13 mouse cellular contexts compared by ENCODE assay signal in the genomic region with DNA sequence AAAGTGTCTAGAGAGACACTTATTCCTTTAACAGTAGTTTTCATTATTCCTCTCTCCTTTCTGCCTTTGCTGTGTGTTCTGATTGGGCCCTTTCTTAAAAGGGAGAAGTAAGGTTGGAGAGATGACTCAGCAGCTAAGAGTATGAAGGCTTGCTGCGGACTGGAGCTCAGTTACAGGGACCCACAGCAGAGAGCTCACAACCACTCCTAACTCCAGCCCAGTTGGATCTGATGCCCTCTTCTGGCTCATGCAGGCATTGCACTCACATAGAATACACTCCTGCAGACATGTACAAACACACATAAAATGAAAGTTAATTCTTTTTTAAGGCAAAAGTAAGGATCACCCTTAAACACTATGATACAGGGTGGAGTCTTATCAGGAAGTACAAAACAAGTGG.
DNase-seq lines count a peak whose midpoint lies in the region; ATAC-seq and TF ChIP-seq lines count a peak whose summit lies in the region.
"Had no signal": no experiment of that assay in that cellular context is flagged by ENCODE, and none has a peak within 500 bp of the region (broad histone marks: within the 10 kb centered on the region; RNA-seq: fewer than 3 reads in every experiment).

No protein-coding gene starts in this region.

- H3K4me1 ChIP-seq in heart, adult 2 months (ENCODE audit: control insufficient read depth, insufficient read depth, low read length) = no peaks in the 10 kb centered on the region
- H3K4me1 ChIP-seq in liver, postnatal 0 days (ENCODE audit: insufficient read depth) = no peaks in the 10 kb centered on the region
- H3K4me1 ChIP-seq in liver, embryonic 12.5 days = no peaks in the 10 kb centered on the region
- no peaks in the 10 kb centered on the region for H3K4me1 ChIP-seq in ES-E14 (ENCODE audit: control insufficient read depth in 2 of 2, insufficient read depth in 2 of 2, low read length in 2 of 2, poor library complexity in 1 of 2)
- no peaks in the 10 kb centered on the region for H3K4me1 ChIP-seq in heart, embryonic 12.5 days (replicated peaks)
- H3K4me1 ChIP-seq: midbrain, embryonic 12.5 days had no signal

- no peak for TF ChIP-seq EP300 in heart, adult 2 months (IDR thresholded peaks at IDR 0.05; ENCODE audit: insufficient read depth, low read depth, low read length)
- TF ChIP-seq EP300 in liver, postnatal 0 days (IDR thresholded peaks at IDR 0.05; ENCODE audit: low read depth) = no peak

- no peaks in the 10 kb centered on the region for H3K9me3 ChIP-seq in liver, postnatal 0 days (ENCODE audit: low read length)
- no peaks in the 10 kb centered on the region for H3K9me3 ChIP-seq in liver, embryonic 12.5 days (replicated peaks)
- no peaks in the 10 kb centered on the region for H3K9me3 ChIP-seq in ES-E14 (ENCODE audit: control insufficient read depth, insufficient read depth, low read depth, low read length)
- no peaks in the 10 kb centered on the region for H3K9me3 ChIP-seq in heart, embryonic 12.5 days (replicated peaks)
- H3K9me3 ChIP-seq: heart, embryonic 13.5 days; midbrain, embryonic 12.5 days had no signal

- H3K27me3 ChIP-seq in heart, adult 2 months (ENCODE audit: control insufficient read depth, insufficient read depth, low read length) = no peaks in the 10 kb centered on the region
- H3K27me3 ChIP-seq in liver, postnatal 0 days (ENCODE audit: insufficient read depth, low read length) = no peaks in the 10 kb centered on the region
- H3K27me3 ChIP-seq in liver, embryonic 12.5 days (replicated peaks) = no peaks in the 10 kb centered on the region
- no peaks in the 10 kb centered on the region for H3K27me3 ChIP-seq in heart, embryonic 12.5 days (replicated peaks)
- H3K27me3 ChIP-seq: heart, embryonic 13.5 days; midbrain, embryonic 12.5 days had no signal

- TF ChIP-seq CTCF in heart, adult 2 months (IDR thresholded peaks at IDR 0.05) = peak; percentile 49
- TF ChIP-seq CTCF in liver, postnatal 0 days (IDR thresholded peaks at IDR 0.05; ENCODE audit: low read depth) = peak; percentile 41; the same call in 1 of the 2 replicates

- peaks cover 22% of the 10 kb centered on the region for H3K36me3 ChIP-seq in heart, adult 2 months (ENCODE audit: control insufficient read depth, insufficient read depth, low read length)
- H3K36me3 ChIP-seq in liver, postnatal 0 days (replicated peaks; ENCODE audit: insufficient read depth, low read length) = peaks cover 62% of the 10 kb centered on the region
- peaks cover 84% of the 10 kb centered on the region for H3K36me3 ChIP-seq in liver, embryonic 12.5 days
- peaks cover 10% of the 10 kb centered on the region for H3K36me3 ChIP-seq in ES-E14 (ENCODE audit: control insufficient read depth, insufficient read depth, low read length, poor library complexity, severe bottlenecking)
- peaks cover 91% of the 10 kb centered on the region for H3K36me3 ChIP-seq in heart, embryonic 12.5 days

- no peak for DNase-seq in heart, adult 2 months
- no peak for DNase-seq in heart, postnatal 4 days
- no peak for DNase-seq in liver, postnatal 0 days
- peak; percentile 31 for DNase-seq in ES-E14 (ENCODE audit: low read depth, low spot score)
- no peak for DNase-seq in urinary bladder, postnatal 10 days (ENCODE audit: low spot score)
- DNase-seq: kidney, postnatal 25 days; lung, adult 18-20 months had no signal

- no peak for ATAC-seq in liver, postnatal 0 days
- ATAC-seq in liver, embryonic 12.5 days = no peak
- ATAC-seq in granulocyte monocyte progenitor cell, adult 5-6 weeks (replicated peaks; ENCODE audit: poor library complexity, severe bottlenecking) = peak; percentile 34; the same call in 1 of the 2 replicates
- no peak for ATAC-seq in heart, embryonic 12.5 days (ENCODE audit: insufficient number of reproducible peaks, low FRiP score)

- no peak overlapping the region for H3K4me3 ChIP-seq in heart, adult 2 months
- no peak overlapping the region for H3K4me3 ChIP-seq in liver, postnatal 0 days (ENCODE audit: low read depth, low read length)
- no peak overlapping the region for H3K4me3 ChIP-seq in liver, embryonic 12.5 days
- H3K4me3 ChIP-seq in ES-E14 (ENCODE audit: insufficient read depth in 1 of 2, low read depth in 1 of 2, low read length in 2 of 2, poor library complexity in 1 of 2, severe bottlenecking in 1 of 2) = no peak overlapping the region
- H3K4me3 ChIP-seq in heart, embryonic 12.5 days = no peak overlapping the region
- H3K4me3 ChIP-seq: erythroblast, embryonic 14.5 days; heart, embryonic 13.5 days; midbrain, embryonic 12.5 days had no signal

- no peak for TF ChIP-seq POLR2A in heart, adult 2 months (IDR thresholded peaks at IDR 0.05; ENCODE audit: insufficient read depth, low read depth, low read length)

- in situ Hi-C loops in ES-E14 (cut with MboI; ENCODE audit: low sequenced_read_pairs in 2 of 2, unreplicated experiment in 2 of 2) = no loop called here

- no peak overlapping the region for H3K27ac ChIP-seq in heart, adult 2 months
- no peak overlapping the region for H3K27ac ChIP-seq in liver, postnatal 0 days (ENCODE audit: low read depth)
- H3K27ac ChIP-seq in liver, embryonic 12.5 days = no peak overlapping the region
- H3K27ac ChIP-seq in ES-E14 (ENCODE audit: insufficient read depth, low read depth, low read length, poor library complexity, severe bottlenecking) = no peak overlapping the region
- H3K27ac ChIP-seq in heart, embryonic 12.5 days (ENCODE audit: poor library complexity, severe bottlenecking) = no peak overlapping the region
- H3K27ac ChIP-seq: heart, embryonic 13.5 days; midbrain, embryonic 12.5 days had no signal

- intact Hi-C loops in heart, adult 2 months (cut with DNase I) = no loop called here

- 100% methylated on average over 1 of the region's 1 CpGs for WGBS in heart, adult 2 months
- 95% methylated on average over 1 of the region's 1 CpGs for WGBS in liver, postnatal 0 days (ENCODE audit: insufficient replicate concordance)
- 96% methylated on average over 1 of the region's 1 CpGs for WGBS in liver, embryonic 12.5 days (ENCODE audit: insufficient replicate concordance)
- 90% methylated on average over 1 of the region's 1 CpGs for WGBS in heart, embryonic 12.5 days

- no peaks in the 10 kb centered on the region for H3K79me2 ChIP-seq in heart, adult 2 months (replicated peaks; ENCODE audit: control insufficient read depth, insufficient read depth, low read length)

- H3K4me2 ChIP-seq in liver, postnatal 0 days (ENCODE audit: low read depth, low read length) = no peak overlapping the region
- no peak overlapping the region for H3K4me2 ChIP-seq in liver, embryonic 12.5 days
- no peak overlapping the region for H3K4me2 ChIP-seq in heart, embryonic 12.5 days
- H3K4me2 ChIP-seq: heart, embryonic 13.5 days; midbrain, embryonic 12.5 days had no signal

- H3K9ac ChIP-seq in heart, adult 2 months (ENCODE audit: low read depth, low read length) = no peak overlapping the region
- no peak overlapping the region for H3K9ac ChIP-seq in liver, postnatal 0 days (replicated peaks)
- H3K9ac ChIP-seq in liver, embryonic 12.5 days = no peak overlapping the region
- H3K9ac ChIP-seq in ES-E14 (ENCODE audit: insufficient read depth, low read depth, low read length, poor library complexity, severe bottlenecking) = no peak overlapping the region
- no peak overlapping the region for H3K9ac ChIP-seq in heart, embryonic 12.5 days
- H3K9ac ChIP-seq: heart, embryonic 13.5 days; midbrain, embryonic 12.5 days had no signal

TF ChIP-seq in ES-E14, 5 proteins besides CTCF, POLR2A, EP300 and RAD21:
- 0 out of 2 replicates have a peak, but pooled peaks have one; percentile 31 for TF ChIP-seq MAFK (IDR thresholded peaks at IDR 0.05; ENCODE audit: insufficient read depth, low read depth, low read length)
- TF ChIP-seq CHD2 (IDR thresholded peaks at IDR 0.05; ENCODE audit: low read depth, low read length) = no peak
- TF ChIP-seq ZC3H11A (IDR thresholded peaks at IDR 0.05; ENCODE audit: borderline replicate concordance, low read depth, low read length) = peak; percentile 28; the same call in 1 of the 2 replicates
- no peak for TF ChIP-seq ZNF384 (IDR thresholded peaks at IDR 0.05; ENCODE audit: low read depth, low read length)
- no peak for TF ChIP-seq HCFC1 (IDR thresholded peaks at IDR 0.05; ENCODE audit: borderline replicate concordance, insufficient read depth, low read length)
